Mouse (Mus musculus): ENCODE results near the gene Gm15023. TPM values are rescaled to one million over a fixed set of nuclear protein-coding genes. Genes with fewer than 3 reads are reported as not detected.
"Not testable (repeated sequence)": the region's sequence is repeated elsewhere in the genome, so short reads cannot be mapped to it uniquely, and the experiment has no call there.

Gm15023 gene
- polyA plus RNA-seq (2012; rRNA removed): 0.03 TPM in 1 of 2 replicates, not detected in the other
- not detected in 2 replicates for polyA plus RNA-seq (2014; fragmentation: Nextera tagmentation; extraction: Ambion mirVana)

- not testable (repeated sequence) for ATAC-seq (ENCODE audit: low FRiP score, low read depth); H3K27me3 ChIP-seq (ENCODE audit: control insufficient read depth, insufficient read depth, low read length); H3K36me3 ChIP-seq (ENCODE audit: control insufficient read depth, insufficient read depth, low read length); H3K4me2 ChIP-seq (replicated peaks; ENCODE audit: low read depth, low read length, severe bottlenecking); H3K9me3 ChIP-seq (ENCODE audit: control insufficient read depth, low read length); H3K9ac ChIP-seq (ENCODE audit: low read depth, low read length, severe bottlenecking); H3K4me3 ChIP-seq (replicated peaks; ENCODE audit: low read length); DNase-seq (ENCODE audit: low spot score); H3K4me1 ChIP-seq (ENCODE audit: control insufficient read depth, insufficient read depth, low read length); H3K27ac ChIP-seq (replicated peaks; ENCODE audit: low read depth, low read length)
- 98% methylated on average over 4 of the region's 14 CpGs for WGBS
Measured at GRCm38 (mm10) chrX:135177532-135177931, at the start of gene Gm15023. TSS of gene Gm15023 (minus strand) at chrX:135177632.

- Histone ChIP-seq H3K9me3 (ENCODE audit: control insufficient read depth, low read length) (no peaks in the 10 kb centered on the region), H3K4me1 (ENCODE audit: control insufficient read depth, insufficient read depth, low read length) (no peaks in the 10 kb centered on the region), H3K9ac (ENCODE audit: low read depth, low read length, severe bottlenecking) (peak within 1 kb of the TSS; percentile 38), H3K36me3 (ENCODE audit: control insufficient read depth, insufficient read depth, low read length) (no peaks in the 10 kb centered on the region), H3K27ac (replicated peaks; ENCODE audit: low read depth, low read length) (no peak within 1 kb of the TSS), H3K4me3 (replicated peaks; ENCODE audit: low read length) (peak within 1 kb of the TSS; percentile 31), H3K4me2 (replicated peaks; ENCODE audit: low read depth, low read length, severe bottlenecking) (peak within 1 kb of the TSS; percentile 47), H3K27me3 (ENCODE audit: control insufficient read depth, insufficient read depth, low read length) (no peaks in the 10 kb centered on the region; the same call in 1 of the 2 replicates)
- no peak for DNase-seq (ENCODE audit: low spot score)
- no peak for TF ChIP-seq POLR2A (IDR thresholded peaks at IDR 0.05; ENCODE audit: borderline replicate concordance, extremely low read depth, insufficient read depth, insufficient read length)
- WGBS: 22% methylated on average over 11 of the region's 13 CpGs
- ATAC-seq (ENCODE audit: low FRiP score, low read depth): peak; percentile 30; the same call in 1 of the 2 replicates
Measured at GRCm38 (mm10) chrX:135210436-135211221, 33.2 kb upstream of the Gm15023 start, which contains the start of gene Tceal6. TSS of gene Tceal6 (minus strand) at chrX:135210687.

- H3K4me1 ChIP-seq (ENCODE audit: control insufficient read depth, insufficient read depth, low read length); H3K9me3 ChIP-seq (ENCODE audit: control insufficient read depth, low read length); DNase-seq (ENCODE audit: low spot score); H3K36me3 ChIP-seq (ENCODE audit: control insufficient read depth, insufficient read depth, low read length); H3K27ac ChIP-seq (replicated peaks; ENCODE audit: low read depth, low read length); H3K27me3 ChIP-seq (ENCODE audit: control insufficient read depth, insufficient read depth, low read length): not testable (repeated sequence)
- Histone ChIP-seq H3K4me2 (replicated peaks; ENCODE audit: low read depth, low read length, severe bottlenecking) (peak overlapping the region; percentile 47), H3K9ac (ENCODE audit: low read depth, low read length, severe bottlenecking) (peak overlapping the region; percentile 38), H3K4me3 (replicated peaks; ENCODE audit: low read length) (peak overlapping the region; percentile 31)
- ATAC-seq (ENCODE audit: low FRiP score, low read depth): 0 out of 2 replicates have a peak, but pooled peaks have one; percentile 41
- WGBS: 29% methylated on average over 19 of the region's 21 CpGs
Measured at GRCm38 (mm10) chrX:135209773-135210435, 32.5 kb upstream of the Gm15023 start.

- H3K27ac ChIP-seq (replicated peaks; ENCODE audit: low read depth, low read length); H3K4me2 ChIP-seq (replicated peaks; ENCODE audit: low read depth, low read length, severe bottlenecking); ATAC-seq (ENCODE audit: low FRiP score, low read depth); H3K27me3 ChIP-seq (ENCODE audit: control insufficient read depth, insufficient read depth, low read length); H3K9ac ChIP-seq (ENCODE audit: low read depth, low read length, severe bottlenecking); H3K4me1 ChIP-seq (ENCODE audit: control insufficient read depth, insufficient read depth, low read length); DNase-seq (ENCODE audit: low spot score); H3K9me3 ChIP-seq (ENCODE audit: control insufficient read depth, low read length); H3K36me3 ChIP-seq (ENCODE audit: control insufficient read depth, insufficient read depth, low read length); H3K4me3 ChIP-seq (replicated peaks; ENCODE audit: low read length): not testable (repeated sequence)
- WGBS: no CpG with 5 or more reads among the region's 6 CpGs
Measured at GRCm38 (mm10) chrX:135189924-135190323, 12.5 kb upstream of the Gm15023 start.

- not testable (repeated sequence) for H3K9me3 ChIP-seq (ENCODE audit: control insufficient read depth, low read length); DNase-seq (ENCODE audit: low spot score); H3K27ac ChIP-seq (replicated peaks; ENCODE audit: low read depth, low read length); H3K4me3 ChIP-seq (replicated peaks; ENCODE audit: low read length); H3K27me3 ChIP-seq (ENCODE audit: control insufficient read depth, insufficient read depth, low read length); H3K4me1 ChIP-seq (ENCODE audit: control insufficient read depth, insufficient read depth, low read length); H3K36me3 ChIP-seq (ENCODE audit: control insufficient read depth, insufficient read depth, low read length); H3K9ac ChIP-seq (ENCODE audit: low read depth, low read length, severe bottlenecking); H3K4me2 ChIP-seq (replicated peaks; ENCODE audit: low read depth, low read length, severe bottlenecking); ATAC-seq (ENCODE audit: low FRiP score, low read depth)
- WGBS: no CpG with 5 or more reads among the region's 3 CpGs
Measured at GRCm38 (mm10) chrX:135188661-135189060, 11.2 kb upstream of the Gm15023 start.

Other genes with a start within 250 kb of the Gm15023 start
- gene Nxf2, start 212.9 kb downstream of the Gm15023 start, polyA plus RNA-seq (2012; rRNA removed): 0.40 and 0.52 TPM in 2 replicates
- 0.70 and 0.88 TPM in 2 replicates for gene Nxf2, start 212.9 kb downstream of the Gm15023 start, polyA plus RNA-seq (2014; fragmentation: Nextera tagmentation; extraction: Ambion mirVana)
- gene Zmat1, start 168.4 kb downstream of the Gm15023 start, polyA plus RNA-seq (2012; rRNA removed): 3.0 and 4.0 TPM in 2 replicates
- gene Zmat1, start 168.4 kb downstream of the Gm15023 start, polyA plus RNA-seq (2014; fragmentation: Nextera tagmentation; extraction: Ambion mirVana): 5.9 and 6.5 TPM in 2 replicates
- 6.0 and 15.0 TPM in 2 replicates for gene Tceal6, start 33.1 kb upstream of the Gm15023 start, polyA plus RNA-seq (2012; rRNA removed)
- 3.5 and 4.6 TPM in 2 replicates for gene Tceal6, start 33.1 kb upstream of the Gm15023 start, polyA plus RNA-seq (2014; fragmentation: Nextera tagmentation; extraction: Ambion mirVana)
- gene Pramel3, start 124.7 kb upstream of the Gm15023 start, polyA plus RNA-seq (2012; rRNA removed): 0.01 TPM in 1 of 2 replicates, not detected in the other
- gene Pramel3, start 124.7 kb upstream of the Gm15023 start, polyA plus RNA-seq (2014; fragmentation: Nextera tagmentation; extraction: Ambion mirVana): not detected in 2 replicates
- 0.03 TPM in 1 of 2 replicates, not detected in the other for gene Gm5128, start 195.7 kb upstream of the Gm15023 start, polyA plus RNA-seq (2012; rRNA removed)
- not detected in 2 replicates for gene Gm5128, start 195.7 kb upstream of the Gm15023 start, polyA plus RNA-seq (2014; fragmentation: Nextera tagmentation; extraction: Ambion mirVana)

Measured in limb, embryonic 14.5 days (tissue).